Mouse (Mus musculus) testis, adult 2 months (tissue): Measurements from ENCODE around the gene Enpp3.

Experiments used
- CTCF ChIP-seq: fragments of 200-500 bp; IDR thresholded peaks from 2 replicates; pipeline ENCODE4 v1.5.1; 2012; ENCODE audit warnings: low read depth, mild to moderate bottlenecking, inconsistent platforms, low read length, moderate library complexity; ENCODE audit not compliant: control insufficient read depth, insufficient read depth, insufficient replicate concordance
- POLR2A ChIP-seq: fragments of 200-500 bp; IDR thresholded peaks from 2 replicates; pipeline ENCODE4 v1.6.1; 2012; ENCODE audit warnings: low read depth, mild to moderate bottlenecking, inconsistent platforms, low read length, moderate library complexity; ENCODE audit not compliant: control insufficient read depth

DNA sequence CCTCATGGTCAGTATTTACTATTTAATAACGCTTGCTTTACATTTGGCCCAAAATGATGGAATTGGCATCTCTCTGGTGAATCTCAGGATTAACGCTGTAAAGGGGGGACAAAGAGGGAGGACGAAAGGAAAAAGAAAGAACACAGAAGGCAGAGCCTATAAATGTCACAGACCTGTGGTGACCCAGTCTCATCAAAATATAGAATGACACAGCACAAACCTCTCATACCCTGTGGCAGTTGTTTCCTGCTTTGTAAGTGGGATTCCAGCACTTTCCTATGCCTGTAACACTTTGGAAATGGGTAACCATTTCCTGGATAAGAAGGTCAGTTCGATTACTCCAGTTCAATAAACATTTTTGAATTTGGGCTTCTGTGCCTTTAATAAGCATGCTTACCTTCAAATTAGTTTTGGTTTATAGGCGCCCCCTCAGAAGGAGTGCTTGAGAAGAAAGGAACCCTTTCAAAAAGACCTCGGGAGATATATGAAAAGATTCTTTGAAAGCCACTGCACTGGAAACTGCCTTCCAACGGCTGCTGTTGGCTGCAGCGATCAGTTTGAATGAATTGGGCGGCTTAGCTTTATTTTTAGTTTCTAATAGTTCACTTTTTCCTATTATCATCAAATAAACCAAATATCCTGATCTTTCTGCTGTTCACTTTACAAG is 87.6 kb downstream of the Enpp3 start:
- TF ChIP-seq POLR2A (no peak), CTCF (no peak)
